Mouse (Mus musculus) ovary, adult 18-20 months (tissue): ENCODE measurements around the gene Gm11027.

Source experiments
- DNase-seq: peaks from one replicate; pipeline ENCODE4 v3.0.0; 2022; ENCODE audit warnings: low spot score, mixed read lengths

Gene Gm11027

GRCm38 (mm10) chr12:116279181-116279580 lies 4.0 kb downstream of the Gm11027 start:
- no peak for DNase-seq

GRCm38 (mm10) chr12:116280149-116280652 lies 5.0 kb downstream of the Gm11027 start:
- DNase-seq, result no peak

- DNase-seq, result peak; percentile 100
Measured at GRCm38 (mm10) chr12:116280653-116281364, 5.6 kb downstream of the Gm11027 start, which contains the start of gene Esyt2. Gene Esyt2, plus strand, starts transcription at chr12:116281196.

GRCm38 (mm10) chr12:116281427-116282281 lies 6.5 kb downstream of the Gm11027 start:
- DNase-seq, result peak; percentile 5

DNA sequence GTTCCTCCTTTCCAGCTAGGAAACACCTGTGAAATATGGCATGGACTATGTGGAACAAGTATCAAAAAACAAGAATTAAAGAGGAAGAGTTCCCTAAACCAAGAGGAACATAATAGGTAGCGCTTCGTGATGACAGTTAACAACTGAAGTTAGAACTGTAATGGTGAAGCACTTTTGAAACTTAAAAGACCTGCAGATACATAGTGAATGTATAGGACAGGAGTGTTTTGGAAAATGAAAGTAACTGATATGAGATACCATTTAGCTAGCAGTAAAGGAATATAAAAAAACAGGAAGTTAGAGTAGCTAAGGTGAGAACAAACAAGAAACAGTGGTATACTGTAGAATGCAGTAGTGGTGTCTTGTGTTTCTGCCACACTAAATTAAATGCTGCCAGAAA lies 7.7 kb downstream of the Gm11027 start:
- DNase-seq, result no peak

DNA sequence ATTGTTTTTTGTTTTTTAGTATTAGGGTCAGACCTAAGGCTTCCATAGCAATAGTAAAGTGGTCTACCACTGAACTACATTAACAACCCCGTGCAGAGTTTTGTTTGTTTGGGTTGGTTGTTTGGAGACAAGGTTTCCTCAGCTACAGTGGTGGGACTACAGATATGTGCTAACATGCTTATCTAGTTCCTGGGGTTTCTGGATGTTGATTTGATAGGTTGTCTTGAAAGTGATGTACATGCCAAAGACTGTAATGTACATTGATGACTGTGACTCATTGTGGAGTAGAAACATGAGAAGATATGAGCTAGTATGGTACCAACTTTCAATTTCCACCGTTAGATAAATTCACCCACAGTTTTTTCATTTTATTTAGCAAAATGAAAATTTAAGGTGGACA lies 8.3 kb downstream of the Gm11027 start:
- no peak for DNase-seq

- no peak for DNase-seq
Measured at GRCm38 (mm10) chr12:116293185-116293584, 18.0 kb downstream of the Gm11027 start.

- no peak for DNase-seq
Measured at GRCm38 (mm10) chr12:116293599-116294292, 18.6 kb downstream of the Gm11027 start.

DNA sequence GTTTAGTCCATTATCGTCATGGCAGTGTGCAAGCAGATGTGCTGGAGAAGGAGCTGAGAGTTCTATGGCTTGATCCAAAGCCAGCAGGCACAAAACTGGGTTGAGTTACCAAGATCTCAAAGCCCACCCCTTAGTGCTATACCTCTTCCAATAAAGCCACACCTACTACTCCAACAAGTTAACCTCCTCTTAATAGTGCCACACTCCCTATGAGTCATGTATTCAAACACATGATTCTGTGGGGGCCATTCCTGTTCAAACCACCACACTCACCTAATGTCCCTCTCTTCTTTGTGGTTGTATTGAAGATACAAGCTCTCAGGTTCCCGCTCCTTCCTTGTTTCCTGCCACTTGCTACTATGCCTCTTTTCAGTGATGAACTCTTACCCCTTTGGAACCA lies 24.7 kb downstream of the Gm11027 start:
- DNase-seq, result no peak

DNA sequence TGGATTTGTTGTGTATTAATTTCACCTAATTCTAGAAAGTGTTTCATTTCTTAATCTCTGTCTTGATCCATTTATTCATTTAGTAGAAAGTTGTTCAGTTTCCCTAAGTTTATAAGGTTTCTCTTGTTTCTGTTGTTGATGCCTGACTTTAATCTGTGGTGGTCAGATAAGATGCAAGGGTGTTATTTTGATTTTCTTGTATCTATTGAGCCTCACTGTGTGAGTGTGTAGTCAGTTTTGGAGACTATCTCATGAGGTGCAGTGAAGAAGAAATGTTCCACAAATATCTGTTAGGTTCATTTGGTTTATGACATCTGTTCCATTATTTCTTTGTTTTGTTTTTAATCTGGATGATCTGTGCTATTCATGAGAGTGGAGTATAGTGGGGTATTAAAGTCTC lies 27.0 kb downstream of the Gm11027 start:
- DNase-seq, result no peak

DNA sequence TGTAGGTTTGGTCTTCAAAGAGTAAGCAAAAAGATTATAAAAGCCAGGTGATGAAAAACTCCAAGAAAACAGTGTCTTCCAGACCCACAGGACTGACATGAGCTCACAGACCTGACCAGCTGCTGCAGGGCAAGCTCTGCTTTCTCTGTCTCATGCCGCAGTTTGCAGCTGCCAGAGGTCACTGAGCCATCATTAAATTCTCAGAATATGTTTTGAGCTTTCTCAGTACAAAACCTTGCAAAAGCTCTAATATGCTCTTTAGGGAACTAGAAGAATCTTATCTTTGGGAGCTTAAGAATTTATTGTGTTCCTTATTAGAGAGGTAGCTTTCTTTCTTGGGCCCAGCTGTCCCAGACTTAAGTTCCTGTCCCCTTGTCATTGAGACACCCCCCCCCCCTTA lies 30.9 kb downstream of the Gm11027 start:
- peak; percentile 36 for DNase-seq

DNA sequence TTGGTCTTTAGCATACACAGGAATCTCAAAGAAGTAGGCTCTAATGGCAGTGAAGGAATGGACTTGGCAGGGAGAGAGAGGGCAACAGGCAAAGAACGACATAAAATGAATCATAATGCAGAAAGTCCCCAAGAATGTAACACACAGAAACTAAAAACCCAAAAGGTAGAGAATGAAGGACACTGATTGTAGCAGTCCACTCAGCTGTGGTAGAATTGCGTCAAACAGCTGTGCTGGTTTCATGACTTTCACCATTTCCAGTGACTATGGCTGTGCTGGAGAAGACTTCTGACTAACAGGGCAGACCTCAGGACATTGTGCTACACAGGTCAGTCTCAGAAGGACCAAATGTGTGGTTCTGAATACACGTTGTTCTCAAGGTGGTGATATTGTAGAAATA lies 32.7 kb downstream of the Gm11027 start:
- no peak for DNase-seq

DNA sequence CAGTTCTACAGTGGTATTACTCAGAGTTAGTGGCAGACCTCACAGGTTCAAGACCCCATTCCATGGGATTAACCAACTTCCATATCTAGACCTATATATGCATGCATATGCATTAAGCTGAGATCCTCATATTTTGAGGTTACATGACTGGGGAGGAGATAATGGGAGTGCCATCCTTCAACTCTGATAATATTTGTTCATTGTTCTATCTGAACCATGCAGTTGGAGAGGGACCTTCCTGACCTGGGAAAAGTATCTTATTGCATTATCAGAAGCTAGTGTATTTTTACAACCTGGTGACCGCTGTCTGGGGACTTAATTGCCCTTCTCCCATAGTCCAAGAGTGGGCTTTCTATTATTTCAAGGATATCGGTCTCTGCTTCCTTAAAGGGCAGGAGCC lies 33.4 kb downstream of the Gm11027 start:
- no peak for DNase-seq

DNA sequence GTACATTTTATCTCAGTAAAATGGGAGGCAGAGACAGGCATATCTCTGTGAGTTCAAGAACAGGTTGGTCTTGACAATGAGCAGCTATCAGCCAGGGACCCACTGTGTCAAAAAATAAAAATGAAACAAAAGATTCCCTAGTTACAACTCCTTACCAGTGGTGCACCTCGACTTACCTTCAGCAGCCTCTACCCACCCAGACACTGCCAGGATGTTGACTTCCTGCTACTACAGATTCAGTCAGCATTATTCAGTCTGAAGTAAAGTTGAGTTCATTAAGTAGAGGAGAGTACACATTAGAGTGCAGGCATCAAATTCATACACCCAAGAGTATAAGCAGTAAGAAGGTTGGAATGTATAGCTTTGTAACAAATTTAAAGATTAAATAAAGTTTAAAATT lies 38.6 kb downstream of the Gm11027 start:
- no peak for DNase-seq

DNA sequence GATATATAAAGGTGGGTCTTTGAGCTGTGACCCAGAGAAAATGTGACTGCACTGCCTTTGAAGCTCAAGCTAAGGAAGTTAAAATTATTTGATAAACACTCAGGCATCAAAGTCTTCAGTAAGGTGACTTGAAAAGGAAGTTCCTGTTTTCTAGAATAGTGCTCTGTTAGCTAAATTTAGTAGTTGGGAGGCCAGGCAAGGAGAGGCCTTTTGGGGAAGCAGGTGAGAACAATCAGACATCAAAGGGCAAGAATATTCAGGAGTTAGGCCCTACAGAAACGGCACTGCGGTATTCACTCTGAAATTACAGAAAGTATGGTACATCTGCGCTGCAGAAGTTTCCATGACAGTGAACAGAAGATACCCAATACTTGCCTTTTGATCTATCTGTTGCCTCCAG lies 40.3 kb downstream of the Gm11027 start:
- no peak for DNase-seq

GRCm38 (mm10) chr12:116317818-116318217 lies 42.6 kb downstream of the Gm11027 start:
- no peak for DNase-seq
